Mouse (Mus musculus): ENCODE measurements around the gene Asphd1. TPM values are rescaled to one million over a fixed set of nuclear protein-coding genes. Genes with fewer than 3 reads are reported as not detected.

Asphd1 gene
- not detected for total RNA-seq (2021)
- polyA plus RNA-seq (2012; rRNA removed), result 0.08 and 0.29 TPM in 2 replicates
- long read RNA-seq, result 0 reads

DNA sequence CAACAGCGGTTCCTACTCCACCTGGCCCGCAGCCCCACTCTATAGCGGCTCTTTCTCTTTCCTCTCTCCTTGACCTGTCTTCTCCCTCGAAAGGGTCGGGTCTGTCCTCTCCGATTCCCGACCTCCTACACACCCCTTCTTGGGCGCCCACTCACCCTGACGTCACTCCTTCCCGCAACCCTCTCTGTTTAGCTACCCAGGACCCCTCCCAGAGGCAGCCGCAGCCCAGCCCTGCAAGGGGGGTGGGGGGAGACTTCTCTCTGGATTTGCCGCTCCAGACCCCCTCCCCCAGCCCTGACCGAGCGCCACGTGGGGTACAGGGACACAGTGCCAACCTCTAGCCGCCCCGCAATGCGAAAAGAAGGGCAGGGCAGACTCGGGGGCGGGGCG, at the start of gene Asphd1:
TSS of gene Asphd1 (minus strand) at position 180 of the 390 bp plus-strand sequence.
- H3K4me3 ChIP-seq, result peak within 1 kb of the TSS; percentile 56
- no peaks in the 10 kb centered on the region; the same call in 1 of the 2 replicates for H3K4me1 ChIP-seq (ENCODE audit: control insufficient read depth, insufficient read depth, low read length)
- H3K27ac ChIP-seq, result no peak within 1 kb of the TSS
- H3K36me3 ChIP-seq (ENCODE audit: control insufficient read depth, insufficient read depth, low read length), result no peaks in the 10 kb centered on the region
- H3K9ac ChIP-seq (ENCODE audit: low read depth, low read length), result no peak within 1 kb of the TSS
- no peaks in the 10 kb centered on the region for H3K27me3 ChIP-seq (ENCODE audit: control insufficient read depth, insufficient read depth, low read length)
- DNase-seq, result no peak
- intact Hi-C loops (cut with DNase I), result loop anchor here (2.0 kb wide), 1 partner anchor 23 kb away; no protein-coding TSS in a partner anchor
- TF ChIP-seq POLR2A (IDR thresholded peaks at IDR 0.05; ENCODE audit: insufficient read depth, low read depth, low read length), result no peak
- TF ChIP-seq EP300 (IDR thresholded peaks at IDR 0.05; ENCODE audit: insufficient read depth, low read depth, low read length), result no peak
- no peak for TF ChIP-seq CTCF (IDR thresholded peaks at IDR 0.05)
- no peaks in the 10 kb centered on the region for H3K79me2 ChIP-seq (replicated peaks; ENCODE audit: control insufficient read depth, insufficient read depth, low read length)
- WGBS, result 3% methylated on average over 21 of the region's 21 CpGs

- Histone ChIP-seq H3K9ac (ENCODE audit: low read depth, low read length) (no peak overlapping the region), H3K4me1 (ENCODE audit: control insufficient read depth, insufficient read depth, low read length) (no peaks in the 10 kb centered on the region), H3K4me3 (no peak overlapping the region), H3K27me3 (ENCODE audit: control insufficient read depth, insufficient read depth, low read length) (no peaks in the 10 kb centered on the region), H3K79me2 (replicated peaks; ENCODE audit: control insufficient read depth, insufficient read depth, low read length) (no peaks in the 10 kb centered on the region), H3K27ac (no peak overlapping the region), H3K36me3 (ENCODE audit: control insufficient read depth, insufficient read depth, low read length) (no peaks in the 10 kb centered on the region)
- DNase-seq, result no peak
- TF ChIP-seq EP300 (IDR thresholded peaks at IDR 0.05; ENCODE audit: insufficient read depth, low read depth, low read length) (no peak), POLR2A (IDR thresholded peaks at IDR 0.05; ENCODE audit: insufficient read depth, low read depth, low read length) (no peak), CTCF (IDR thresholded peaks at IDR 0.05) (peak; percentile 54)
- intact Hi-C loops (cut with DNase I), result no loop called here
- 89% methylated on average over 4 of the region's 4 CpGs for WGBS
Measured at GRCm38 (mm10) chr7:126996449-126996848, 47.1 kb upstream of the Asphd1 start.

DNA sequence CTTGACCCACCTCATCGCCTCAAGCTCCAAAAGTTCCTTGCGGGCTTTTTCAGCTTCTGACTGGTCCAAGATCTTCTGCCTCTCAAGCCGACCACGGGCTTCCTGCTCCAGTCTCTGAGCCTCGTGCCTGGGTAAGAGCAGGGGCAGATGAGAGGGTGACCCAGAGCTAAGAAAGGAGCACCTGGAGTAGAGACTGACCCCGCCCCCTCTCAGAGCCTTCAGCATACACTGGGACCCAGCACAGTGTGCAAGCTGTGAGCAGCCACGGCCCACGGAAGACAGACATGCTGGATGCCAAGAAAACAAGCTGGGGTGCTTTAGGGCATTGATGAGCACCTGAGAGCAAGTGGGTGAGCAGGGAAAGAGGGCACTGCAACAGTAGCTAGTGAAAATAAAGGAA, 39.4 kb upstream of the Asphd1 start:
- TF ChIP-seq CTCF (IDR thresholded peaks at IDR 0.05) (no peak), EP300 (IDR thresholded peaks at IDR 0.05; ENCODE audit: insufficient read depth, low read depth, low read length) (no peak), POLR2A (IDR thresholded peaks at IDR 0.05; ENCODE audit: insufficient read depth, low read depth, low read length) (no peak)
- no peak for DNase-seq
- intact Hi-C loops (cut with DNase I), result no loop called here
- Histone ChIP-seq H3K27me3 (ENCODE audit: control insufficient read depth, insufficient read depth, low read length) (no peaks in the 10 kb centered on the region), H3K36me3 (ENCODE audit: control insufficient read depth, insufficient read depth, low read length) (no peaks in the 10 kb centered on the region), H3K4me3 (no peak overlapping the region), H3K27ac (no peak overlapping the region), H3K79me2 (replicated peaks; ENCODE audit: control insufficient read depth, insufficient read depth, low read length) (no peaks in the 10 kb centered on the region), H3K9ac (ENCODE audit: low read depth, low read length) (no peak overlapping the region), H3K4me1 (ENCODE audit: control insufficient read depth, insufficient read depth, low read length) (no peaks in the 10 kb centered on the region)
- WGBS, result 84% methylated on average over 8 of the region's 8 CpGs

- TF ChIP-seq EP300 (IDR thresholded peaks at IDR 0.05; ENCODE audit: insufficient read depth, low read depth, low read length), result 0 out of 2 replicates have a peak, but pooled peaks have one; percentile 6
- TF ChIP-seq POLR2A (IDR thresholded peaks at IDR 0.05; ENCODE audit: insufficient read depth, low read depth, low read length), result no peak
- peak; percentile 73 for TF ChIP-seq CTCF (IDR thresholded peaks at IDR 0.05)
- no peaks in the 10 kb centered on the region for H3K27me3 ChIP-seq (ENCODE audit: control insufficient read depth, insufficient read depth, low read length)
- no peaks in the 10 kb centered on the region for H3K79me2 ChIP-seq (replicated peaks; ENCODE audit: control insufficient read depth, insufficient read depth, low read length)
- no peak overlapping the region for H3K27ac ChIP-seq
- peak; percentile 45 to 48 for DNase-seq
- H3K36me3 ChIP-seq (ENCODE audit: control insufficient read depth, insufficient read depth, low read length), result no peaks in the 10 kb centered on the region
- 45% methylated on average over 9 of the region's 9 CpGs for WGBS
- H3K4me3 ChIP-seq, result no peak overlapping the region
- H3K9ac ChIP-seq (ENCODE audit: low read depth, low read length), result no peak overlapping the region
- intact Hi-C loops (cut with DNase I), result loop anchor here (2.0 kb wide), 1 partner anchor 118 kb away; no protein-coding TSS in a partner anchor
- no peaks in the 10 kb centered on the region for H3K4me1 ChIP-seq (ENCODE audit: control insufficient read depth, insufficient read depth, low read length)
Measured at GRCm38 (mm10) chr7:126986319-126986718, 36.9 kb upstream of the Asphd1 start.

DNA sequence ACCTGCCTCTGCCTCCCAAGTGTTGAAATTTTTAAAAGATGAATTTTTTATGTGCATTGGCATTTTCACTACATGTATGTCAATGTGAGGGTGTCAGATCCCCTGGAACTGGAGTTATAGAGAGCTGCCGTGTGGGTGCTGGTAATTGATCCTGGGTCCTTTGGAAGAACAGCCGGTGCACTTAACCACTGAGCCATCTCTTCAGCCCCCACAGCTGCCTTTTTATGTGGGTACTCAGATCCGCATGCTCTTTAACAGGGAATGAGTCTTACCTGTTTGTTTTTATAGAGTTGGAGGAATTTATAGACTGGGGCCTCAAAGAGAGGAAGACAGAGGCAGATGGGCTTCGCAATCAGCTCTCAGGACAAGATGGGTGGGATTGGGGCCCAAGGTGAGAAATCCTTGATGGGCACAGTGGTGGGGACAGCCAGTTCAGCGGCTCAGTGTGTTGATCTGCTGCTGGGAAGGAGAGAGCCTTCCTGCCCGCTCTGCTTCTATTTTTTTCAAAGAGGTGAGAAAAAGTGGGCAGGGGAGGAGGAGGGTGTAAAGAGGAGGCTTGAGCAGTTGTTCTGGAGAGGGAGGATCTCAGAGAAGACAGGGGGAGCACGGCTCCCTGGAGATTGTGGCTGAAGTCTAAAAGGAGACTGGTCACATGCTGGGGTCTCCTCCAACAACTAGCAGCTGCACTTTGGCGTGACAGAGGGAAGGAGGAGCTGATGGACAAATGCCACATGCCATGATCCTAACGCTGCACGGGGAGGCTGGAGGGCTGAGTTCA, 35.5 kb upstream of the Asphd1 start:
- no peaks in the 10 kb centered on the region for H3K36me3 ChIP-seq (ENCODE audit: control insufficient read depth, insufficient read depth, low read length)
- 59% methylated on average over 10 of the region's 10 CpGs for WGBS
- no peak overlapping the region for H3K4me3 ChIP-seq
- H3K79me2 ChIP-seq (replicated peaks; ENCODE audit: control insufficient read depth, insufficient read depth, low read length), result no peaks in the 10 kb centered on the region
- H3K27me3 ChIP-seq (ENCODE audit: control insufficient read depth, insufficient read depth, low read length), result no peaks in the 10 kb centered on the region
- intact Hi-C loops (cut with DNase I), result no loop called here
- no peak overlapping the region for H3K9ac ChIP-seq (ENCODE audit: low read depth, low read length)
- no peak for TF ChIP-seq CTCF (IDR thresholded peaks at IDR 0.05)
- TF ChIP-seq POLR2A (IDR thresholded peaks at IDR 0.05; ENCODE audit: insufficient read depth, low read depth, low read length), result no peak
- TF ChIP-seq EP300 (IDR thresholded peaks at IDR 0.05; ENCODE audit: insufficient read depth, low read depth, low read length), result no peak
- DNase-seq, result no peak
- no peaks in the 10 kb centered on the region for H3K4me1 ChIP-seq (ENCODE audit: control insufficient read depth, insufficient read depth, low read length)
- no peak overlapping the region for H3K27ac ChIP-seq

DNA sequence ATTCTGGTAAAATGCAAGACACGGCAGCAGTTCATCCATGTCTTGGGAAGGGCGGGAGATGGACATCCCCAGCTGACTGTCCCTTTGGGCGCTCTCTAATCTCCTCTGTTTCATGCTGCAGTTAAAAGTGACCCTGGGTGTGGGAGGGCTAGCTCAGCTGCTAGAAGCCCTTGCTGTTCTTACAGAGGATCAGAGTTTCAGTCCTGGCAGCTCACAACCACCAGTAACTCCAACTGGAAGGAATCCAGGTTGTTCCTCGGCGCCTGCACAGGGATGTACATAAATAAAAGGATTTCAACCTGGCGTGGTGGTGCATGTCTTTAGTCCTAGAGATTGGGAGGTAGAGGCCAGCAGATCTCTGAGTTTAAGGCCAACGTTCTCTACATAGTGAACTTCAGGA, 33.7 kb upstream of the Asphd1 start:
- DNase-seq, result no peak
- 65% methylated on average over 7 of the region's 7 CpGs for WGBS
- H3K79me2 ChIP-seq (replicated peaks; ENCODE audit: control insufficient read depth, insufficient read depth, low read length), result no peaks in the 10 kb centered on the region
- intact Hi-C loops (cut with DNase I), result no loop called here
- no peak overlapping the region for H3K9ac ChIP-seq (ENCODE audit: low read depth, low read length)
- H3K27me3 ChIP-seq (ENCODE audit: control insufficient read depth, insufficient read depth, low read length), result no peaks in the 10 kb centered on the region
- no peak for TF ChIP-seq EP300 (IDR thresholded peaks at IDR 0.05; ENCODE audit: insufficient read depth, low read depth, low read length)
- no peak for TF ChIP-seq POLR2A (IDR thresholded peaks at IDR 0.05; ENCODE audit: insufficient read depth, low read depth, low read length)
- H3K36me3 ChIP-seq (ENCODE audit: control insufficient read depth, insufficient read depth, low read length), result peaks cover 3% of the 10 kb centered on the region; the same call in 1 of the 2 replicates
- H3K27ac ChIP-seq, result no peak overlapping the region
- no peak overlapping the region for H3K4me3 ChIP-seq
- H3K4me1 ChIP-seq (ENCODE audit: control insufficient read depth, insufficient read depth, low read length), result no peaks in the 10 kb centered on the region; the same call in 1 of the 2 replicates
